Mouse (Mus musculus) gonadal fat pad, adult 2 months (tissue): Measurements from ENCODE around the gene Olfr694. TPM values are rescaled to one million over a fixed set of nuclear protein-coding genes. Genes with fewer than 3 reads are reported as not detected.
"Not testable (repeated sequence)": the region's sequence is repeated elsewhere in the genome, so short reads cannot be mapped to it uniquely, and the experiment has no call there.

Source experiments
- DNase-seq: peaks from one replicate; pipeline ENCODE4 v3.0.0-alpha.2; 2012; ENCODE audit warnings: low read depth
- polyA plus RNA-seq: library from polyadenylated mRNA; depleted of rRNA; stranded (reverse); fragments of >200 nt; gene quantifications from 2 replicates; pipeline ENCODE4 v1.2.3, GENCODE M21; 2012; rRNA removed

Gene Olfr694
- polyA plus RNA-seq: not detected in 2 replicates

DNA sequence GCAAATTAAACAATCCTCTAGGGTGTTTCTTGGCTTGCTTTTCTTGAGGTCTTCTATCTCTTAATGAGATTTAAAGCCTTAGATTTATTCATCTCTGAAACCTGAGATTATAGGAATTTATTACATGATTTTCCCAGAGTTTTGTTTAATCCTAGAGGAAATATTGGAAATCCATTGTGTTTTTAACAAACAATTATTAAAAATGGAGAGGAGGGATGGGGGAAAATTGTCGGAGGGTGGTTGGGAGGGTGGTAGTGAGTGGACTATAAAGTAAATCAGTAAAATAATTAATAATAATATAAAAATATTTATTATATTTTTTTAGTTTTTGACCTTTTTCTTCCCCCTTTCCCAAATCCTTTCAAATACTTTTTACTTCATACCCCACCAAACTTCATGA, at the start of gene Olfr694:
Gene Olfr694, minus strand, starts transcription at position 101 of the 400 bp plus-strand sequence.
- no peak for DNase-seq

DNA sequence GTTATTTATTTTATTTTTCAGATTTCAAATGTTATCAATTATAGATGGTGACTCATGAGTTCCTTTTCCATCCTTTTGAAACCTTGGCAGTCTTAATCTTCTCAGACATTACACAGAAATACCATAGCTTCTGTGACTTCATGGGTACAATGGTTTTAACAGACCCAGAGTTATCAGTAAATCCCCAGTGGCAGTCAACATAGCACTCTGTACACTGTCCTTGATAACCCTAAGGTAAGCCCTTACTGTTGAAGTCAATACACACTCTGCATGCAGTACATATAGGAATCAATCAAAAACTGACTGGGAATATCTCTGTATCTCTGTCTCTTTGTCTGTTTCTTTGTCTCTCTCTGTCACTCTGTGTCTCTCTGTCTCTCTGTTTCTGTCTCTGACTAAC, 45.4 kb upstream of the Olfr694 start:
- DNase-seq: no peak

- DNase-seq: no peak
These were observed 42.1 kb upstream of the Olfr694 start for GRCm38 (mm10) chr7:106733717-106734116.

GRCm38 (mm10) chr7:106725654-106726053, 34.0 kb upstream of the Olfr694 start:
- not testable (repeated sequence) for DNase-seq

DNA sequence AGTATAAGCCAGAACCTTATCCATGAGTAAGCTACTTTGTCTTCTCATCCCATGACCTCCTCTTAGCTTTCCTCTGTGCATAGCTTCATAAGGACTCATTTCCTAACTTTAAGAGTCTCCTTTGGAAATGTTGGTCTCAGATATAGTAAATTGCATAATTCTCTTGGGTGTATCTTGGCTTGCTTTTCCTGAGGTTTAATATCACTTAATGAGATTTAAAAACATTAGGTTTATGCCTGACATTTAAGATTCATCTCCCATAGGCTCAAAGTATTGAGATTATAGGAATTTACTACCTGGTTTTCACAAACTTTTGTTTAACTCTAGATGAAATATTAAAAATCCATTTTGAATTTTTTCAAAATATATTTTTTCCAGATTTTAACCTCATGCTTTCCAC, 24.7 kb upstream of the Olfr694 start, which contains the start of gene Olfr695:
Gene Olfr695, minus strand, starts transcription at position 101 of the 400 bp plus-strand sequence.
- DNase-seq: no peak

DNA sequence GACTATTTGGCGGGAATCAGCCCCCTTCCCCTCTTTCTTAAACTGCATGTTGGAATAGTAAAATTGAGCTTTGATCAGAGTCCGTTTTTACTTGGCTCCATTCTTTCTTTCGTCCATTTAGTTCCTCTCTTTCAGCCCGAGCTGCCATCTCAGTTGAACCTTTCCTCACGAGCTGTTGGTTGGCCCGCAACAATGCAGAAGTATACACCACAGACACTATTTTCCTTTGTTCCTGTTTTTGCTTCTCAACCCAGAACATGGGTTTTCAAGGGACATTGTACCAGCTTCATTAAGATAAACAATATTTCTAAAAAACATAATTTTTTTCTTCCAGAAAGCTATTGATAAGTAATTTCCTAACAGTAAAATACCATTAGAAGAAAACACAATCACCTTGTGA, 19.8 kb upstream of the Olfr694 start:
- no peak for DNase-seq

GRCm38 (mm10) chr7:106707705-106708104, 16.1 kb upstream of the Olfr694 start:
- not testable (repeated sequence) for DNase-seq

- no peak for DNase-seq
These were observed 5.3 kb upstream of the Olfr694 start for GRCm38 (mm10) chr7:106696891-106697290.

- DNase-seq: no peak
These were observed 1.4 kb upstream of the Olfr694 start for GRCm38 (mm10) chr7:106692976-106693375.

- no peak for DNase-seq
These were observed 6.2 kb downstream of the Olfr694 start for GRCm38 (mm10) chr7:106685382-106685781.

GRCm38 (mm10) chr7:106680484-106680883, 11.1 kb downstream of the Olfr694 start, which contains the start of gene Olfr693:
TSS of gene Olfr693 (minus strand) at chr7:106680584.
- no peak for DNase-seq

GRCm38 (mm10) chr7:106652344-106652652, 39.3 kb downstream of the Olfr694 start:
- no peak for DNase-seq

GRCm38 (mm10) chr7:106651555-106652343, 39.9 kb downstream of the Olfr694 start:
- no peak for DNase-seq

DNA sequence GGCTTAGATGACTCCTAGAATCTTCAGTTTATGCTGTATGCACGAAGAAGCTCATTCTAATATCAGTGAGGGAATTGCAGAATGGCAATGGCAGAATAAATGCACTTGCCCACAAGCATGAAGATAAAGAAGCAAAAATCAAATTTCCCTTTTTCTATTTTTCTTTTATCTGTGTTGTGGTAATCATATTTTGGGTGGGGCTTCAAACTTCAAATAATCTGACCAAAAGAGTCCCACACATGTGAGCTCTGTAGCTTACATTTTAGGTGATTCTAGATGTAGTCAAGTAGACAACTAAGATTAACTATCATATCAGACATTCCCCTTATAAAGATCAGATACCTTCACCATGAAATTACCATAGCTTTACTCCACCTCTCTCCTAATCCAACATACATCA, 41.8 kb downstream of the Olfr694 start:
- DNase-seq: no peak

GRCm38 (mm10) chr7:106645261-106645660, 46.4 kb downstream of the Olfr694 start:
- no peak for DNase-seq

- DNase-seq: no peak
These were observed 47.3 kb downstream of the Olfr694 start for GRCm38 (mm10) chr7:106644222-106644870.

DNA sequence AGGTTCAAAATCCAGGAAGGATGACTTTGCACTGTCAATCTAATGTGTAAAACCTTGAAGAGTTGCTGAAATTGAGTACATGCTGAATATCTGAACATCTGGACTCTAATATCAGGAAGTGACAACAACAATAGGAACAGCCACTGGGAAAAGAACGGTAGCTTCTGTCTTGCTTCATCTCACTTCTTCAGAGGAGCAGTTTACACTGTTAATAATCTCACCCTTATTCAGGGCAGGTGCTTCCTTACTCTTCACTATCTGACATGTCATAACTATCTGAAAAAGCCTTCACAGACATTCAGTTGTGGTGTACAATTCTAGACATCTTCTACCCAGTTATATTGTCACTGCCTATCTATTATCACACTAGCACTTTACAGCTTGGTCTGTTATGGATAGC, 50.8 kb downstream of the Olfr694 start:
- DNase-seq: no peak

DNA sequence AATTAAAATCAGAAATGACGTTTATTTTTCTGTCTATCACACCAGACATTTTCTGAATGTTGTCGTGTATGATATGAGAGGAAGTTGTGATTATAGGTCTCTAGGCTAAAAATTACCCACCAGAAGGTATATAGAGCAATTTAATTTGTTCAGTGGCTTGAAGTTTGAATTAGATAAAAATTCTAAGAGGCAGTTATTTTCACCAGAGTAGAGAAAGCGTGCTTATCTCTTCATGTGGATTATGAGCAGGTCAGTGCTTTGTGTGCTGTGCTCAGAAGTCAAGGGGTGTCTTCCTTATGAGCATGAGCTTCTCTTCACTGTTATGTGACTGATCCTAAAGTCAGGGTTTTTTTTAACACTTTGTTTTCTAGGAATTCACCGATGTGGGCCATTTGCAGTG, 56.1 kb downstream of the Olfr694 start:
- DNase-seq: no peak

Other genes with a start within 250 kb of the Olfr694 start
- not detected in 2 replicates for gene Olfr693, start 11.2 kb downstream of the Olfr694 start, polyA plus RNA-seq
- not detected in 2 replicates for gene Olfr695, start 24.6 kb upstream of the Olfr694 start, polyA plus RNA-seq
- gene Olfr697, start 50.6 kb upstream of the Olfr694 start, polyA plus RNA-seq: not detected in 2 replicates
- gene Olfr698, start 63.6 kb upstream of the Olfr694 start, polyA plus RNA-seq: not detected in 2 replicates
- gene Olfr699, start 101.4 kb upstream of the Olfr694 start, polyA plus RNA-seq: not detected in 2 replicates
- gene Olfr700, start 117.0 kb upstream of the Olfr694 start, polyA plus RNA-seq: not detected in 2 replicates
- gene Olfr701, start 122.3 kb upstream of the Olfr694 start, polyA plus RNA-seq: 0.14 TPM in 1 of 2 replicates, not detected in the other
- gene Olfr702, start 142.1 kb upstream of the Olfr694 start, polyA plus RNA-seq: not detected in 2 replicates
- not detected in 2 replicates for gene Olfr703, start 151.5 kb upstream of the Olfr694 start, polyA plus RNA-seq
- not detected in 2 replicates for gene Olfr704, start 171.4 kb upstream of the Olfr694 start, polyA plus RNA-seq
- gene Olfr705, start 185.1 kb upstream of the Olfr694 start, polyA plus RNA-seq: not detected in 2 replicates
- not detected in 2 replicates for gene Olfr706, start 196.3 kb upstream of the Olfr694 start, polyA plus RNA-seq
- gene Olfr707, start 209.4 kb upstream of the Olfr694 start, polyA plus RNA-seq: not detected in 2 replicates
- not detected in 2 replicates for gene Olfr1532-ps1, start 216.2 kb upstream of the Olfr694 start, polyA plus RNA-seq
- not detected in 2 replicates for gene Olfr709-ps1, start 240.4 kb upstream of the Olfr694 start, polyA plus RNA-seq